Mouse (Mus musculus): ENCODE results near the gene Nipa1.
"Not testable (repeated sequence)": the region's sequence is repeated elsewhere in the genome, so short reads cannot be mapped to it uniquely, and the experiment has no call there.

Gene Nipa1

GRCm38 (mm10) chr7:56019930-56020253 lies at the start of gene Nipa1:
Nipa1 (minus strand) TSS chr7:56019954.
- DNase-seq (ENCODE audit: low spot score in 2 of 2), result no peak

GRCm38 (mm10) chr7:56066634-56067033 lies 46.9 kb upstream of the Nipa1 start:
- no peak for DNase-seq (ENCODE audit: low spot score in 2 of 2)

- no peak for DNase-seq (ENCODE audit: low spot score in 2 of 2)
Observed at GRCm38 (mm10) chr7:56066136-56066535, 46.4 kb upstream of the Nipa1 start.

- no peak for DNase-seq (ENCODE audit: low spot score in 2 of 2)
Observed at GRCm38 (mm10) chr7:56064876-56065275, 45.1 kb upstream of the Nipa1 start.

- no peak for DNase-seq (ENCODE audit: low spot score in 2 of 2)
Observed at GRCm38 (mm10) chr7:56055338-56055737, 35.6 kb upstream of the Nipa1 start.

- DNase-seq (ENCODE audit: low spot score in 2 of 2), result no peak
Observed at GRCm38 (mm10) chr7:56052996-56053395, 33.2 kb upstream of the Nipa1 start.

GRCm38 (mm10) chr7:56050487-56050911 lies 30.7 kb upstream of the Nipa1 start:
- no peak for DNase-seq (ENCODE audit: low spot score in 2 of 2)

GRCm38 (mm10) chr7:56049831-56050321 lies 30.1 kb upstream of the Nipa1 start, which contains the start of gene Herc2:
Herc2 (plus strand) TSS chr7:56050196.
- DNase-seq (ENCODE audit: low spot score in 2 of 2), result peak; percentile 99

GRCm38 (mm10) chr7:56047178-56047577 lies 27.4 kb upstream of the Nipa1 start:
- DNase-seq (ENCODE audit: low spot score in 2 of 2), result no peak

- DNase-seq (ENCODE audit: low spot score in 2 of 2), result no peak
Observed at GRCm38 (mm10) chr7:56044267-56044629, 24.5 kb upstream of the Nipa1 start.

GRCm38 (mm10) chr7:56043577-56044266 lies 24.0 kb upstream of the Nipa1 start:
- DNase-seq (ENCODE audit: low spot score in 2 of 2), result no peak

- DNase-seq (ENCODE audit: low spot score in 2 of 2), result peak; percentile 22 to 69
Observed at GRCm38 (mm10) chr7:56042353-56042752, 22.6 kb upstream of the Nipa1 start.

- DNase-seq (ENCODE audit: low spot score in 2 of 2), result no peak
Observed at GRCm38 (mm10) chr7:56023586-56023985, 3.8 kb upstream of the Nipa1 start.

- DNase-seq (ENCODE audit: low spot score in 2 of 2), result peak; percentile 57 to 72
Observed at GRCm38 (mm10) chr7:56018972-56019929, 503 bp downstream of the Nipa1 start.

- DNase-seq (ENCODE audit: low spot score in 2 of 2), result no peak
Observed at GRCm38 (mm10) chr7:56018446-56018971, 1.2 kb downstream of the Nipa1 start.

GRCm38 (mm10) chr7:56017761-56018160 lies 2.0 kb downstream of the Nipa1 start:
- no peak for DNase-seq (ENCODE audit: low spot score in 2 of 2)

- no peak for DNase-seq (ENCODE audit: low spot score in 2 of 2)
Observed at GRCm38 (mm10) chr7:56015837-56016236, 3.9 kb downstream of the Nipa1 start.

GRCm38 (mm10) chr7:56015172-56015571 lies 4.6 kb downstream of the Nipa1 start:
- no peak for DNase-seq (ENCODE audit: low spot score in 2 of 2)

- DNase-seq (ENCODE audit: low spot score in 2 of 2), result not testable (repeated sequence)
Observed at GRCm38 (mm10) chr7:56014002-56014702, 5.6 kb downstream of the Nipa1 start.

GRCm38 (mm10) chr7:56013261-56014001 lies 6.3 kb downstream of the Nipa1 start:
- DNase-seq (ENCODE audit: low spot score in 2 of 2), result no peak

GRCm38 (mm10) chr7:56011018-56011333 lies 8.8 kb downstream of the Nipa1 start:
- no peak for DNase-seq (ENCODE audit: low spot score in 2 of 2)
